Mouse (Mus musculus) left cerebral cortex, adult 2 months (tissue): Measurements from ENCODE around the gene Dnajb13. TPM values are rescaled to one million over a fixed set of nuclear protein-coding genes. Genes with fewer than 3 reads are reported as not detected.
A peak's percentile ranks its signal among the peaks of the same experiment; 100 is the strongest.

Experiments
- DNase-seq, 2 experiments: peaks; one replicate each; pipeline ENCODE4 v3.0.0; 2021 to 2022; ENCODE audit warnings: low spot score in 2 of 2, mixed read lengths in 1 of 2; ENCODE audit errors: extremely low spot score in 1 of 2
- H3K27ac ChIP-seq: fragments of 200-600 bp; 2 replicates; pipeline ENCODE4 v1.8.1; 2022
- H3K4me3 ChIP-seq: fragments of 200-600 bp; 2 replicates; pipeline ENCODE4 v1.8.1; 2022
- CTCF ChIP-seq: fragments of 200-600 bp; IDR thresholded peaks from 2 replicates; pipeline ENCODE4 v1.8.1; 2022; ENCODE audit warnings: antibody characterized with exemption, mild to moderate bottlenecking, moderate library complexity
- intact Hi-C: fragments of 180-260 bp; cut with DNase I; formaldehyde crosslinking; loops from one replicate; pipeline ENCODE4 v1.15.1; 2025
- total RNA-seq, 2 experiments: library from RNA; stranded (reverse); gene quantifications; 2 replicates each; pipeline ENCODE4 v1.2.3; 2021

The Dnajb13 gene
- total RNA-seq, 2 experiments from 2014 or later, result 0.28 to 0.50 TPM

DNA sequence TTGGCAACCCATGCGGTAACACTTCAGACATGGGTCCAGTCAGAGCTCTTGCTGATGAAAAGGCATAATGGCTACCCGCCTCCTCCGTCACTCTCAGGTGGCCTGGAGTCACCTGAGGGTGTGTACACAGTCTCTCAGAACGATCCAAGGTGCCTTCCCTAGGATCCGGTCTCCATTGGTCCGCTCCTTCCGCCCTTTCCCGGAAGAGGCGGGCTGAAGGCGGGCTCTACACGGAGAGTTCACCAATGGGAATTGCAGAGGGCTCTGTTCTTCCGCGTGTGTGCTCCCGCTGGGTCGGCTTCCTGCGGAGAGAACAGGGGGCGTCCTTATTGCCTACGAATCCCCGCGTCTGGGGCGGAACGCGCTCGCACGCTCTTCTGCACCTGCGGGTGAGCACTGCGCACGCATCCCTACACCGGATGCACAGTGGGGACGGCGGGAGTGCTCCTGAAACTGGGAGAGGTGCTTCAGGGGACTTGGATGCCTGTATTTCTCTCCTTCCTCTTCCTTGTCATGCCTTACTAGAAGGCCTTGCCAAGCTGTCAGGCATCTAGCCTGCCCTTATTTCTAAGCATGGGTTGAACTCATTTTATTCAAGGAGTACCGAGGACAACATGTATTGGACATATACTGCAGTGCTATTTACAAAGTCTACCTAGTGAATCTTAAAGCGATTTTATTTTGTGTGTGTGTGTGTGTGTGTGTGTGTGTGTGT lies 22.2 kb upstream of the Dnajb13 start, which contains the start of gene Coa4:
TSS of gene Coa4 (plus strand) at position 268 of the 715 bp plus-strand sequence.
- intact Hi-C loops, result loop anchor here (5.0 kb wide), 2 partner anchors 45 to 70 kb away; partner anchors contain the start of genes Mrpl48 and Rab6a
- H3K4me3 ChIP-seq, result peak within 1 kb of the TSS; percentile 90
- peak; percentile 82 to 90 for DNase-seq
- TF ChIP-seq CTCF, result no peak
- H3K27ac ChIP-seq, result peak within 1 kb of the TSS; percentile 90

DNA sequence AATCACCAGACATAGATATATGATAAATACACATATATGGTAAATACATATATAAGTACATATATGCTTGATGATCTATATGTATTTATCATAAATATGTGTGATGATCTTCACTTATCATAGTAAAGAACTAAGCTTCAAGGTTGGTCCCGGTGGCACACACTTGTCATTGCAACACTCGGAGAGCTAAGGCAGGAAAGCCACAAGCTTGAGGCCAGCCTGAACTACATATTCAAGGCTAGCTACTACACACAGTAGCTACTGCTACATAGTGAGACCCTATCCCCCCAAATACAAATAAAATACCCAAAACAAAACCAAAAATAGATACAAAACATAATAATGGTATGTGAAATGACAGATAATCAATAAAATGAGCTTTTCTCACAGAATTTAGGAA lies 21.1 kb upstream of the Dnajb13 start:
- intact Hi-C loops, result loop anchor here (5.0 kb wide), 2 partner anchors 46 to 71 kb away; partner anchors contain the start of genes Mrpl48 and Rab6a
- H3K4me3 ChIP-seq, result no peak overlapping the region
- DNase-seq, result no peak
- no peak for TF ChIP-seq CTCF
- no peak overlapping the region for H3K27ac ChIP-seq

DNA sequence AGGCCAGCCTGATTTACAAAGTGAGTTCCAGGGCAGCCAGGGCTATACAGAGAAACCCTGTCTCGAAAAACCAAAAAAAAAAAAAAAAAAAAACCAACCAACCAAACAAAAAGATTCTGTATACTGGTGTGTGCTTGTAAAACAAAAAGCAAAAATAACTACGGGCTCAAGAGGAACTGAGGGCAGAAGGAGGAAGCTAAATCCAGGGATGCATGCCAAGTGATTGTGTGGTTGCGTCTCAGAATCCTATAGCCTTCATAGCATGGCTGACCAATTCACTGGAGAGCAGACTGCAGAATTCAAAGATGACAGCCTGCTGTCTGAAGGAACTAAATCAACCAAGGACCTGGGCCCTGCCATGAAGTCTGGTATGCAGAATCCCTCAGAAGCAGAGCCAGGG lies 19.5 kb upstream of the Dnajb13 start:
- Histone ChIP-seq H3K4me3 (no peak overlapping the region), H3K27ac (no peak overlapping the region)
- TF ChIP-seq CTCF, result no peak
- DNase-seq, result no peak
- intact Hi-C loops, result no loop called here

DNA sequence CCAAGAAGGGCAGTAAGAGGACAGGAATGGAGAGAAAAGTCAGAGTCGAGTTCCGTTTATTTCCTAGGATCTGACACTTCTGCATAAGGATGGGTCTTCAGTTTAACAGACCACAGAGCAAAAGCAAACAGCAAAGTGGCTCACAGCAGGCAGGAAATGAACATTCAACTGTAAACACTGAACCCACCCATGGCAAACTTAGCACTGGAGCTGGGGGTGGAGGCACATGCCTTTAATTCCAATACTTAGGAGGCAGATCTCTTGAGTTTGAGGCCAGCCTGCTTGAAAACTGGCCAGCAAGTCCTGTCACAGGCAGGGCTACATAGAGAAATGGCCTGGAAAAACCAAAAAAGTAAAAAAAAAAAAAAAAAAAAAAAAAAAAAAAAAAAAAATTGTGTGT lies 18.7 kb upstream of the Dnajb13 start:
- intact Hi-C loops, result no loop called here
- no peak overlapping the region for H3K27ac ChIP-seq
- no peak overlapping the region for H3K4me3 ChIP-seq
- no peak for TF ChIP-seq CTCF
- DNase-seq, result no peak

DNA sequence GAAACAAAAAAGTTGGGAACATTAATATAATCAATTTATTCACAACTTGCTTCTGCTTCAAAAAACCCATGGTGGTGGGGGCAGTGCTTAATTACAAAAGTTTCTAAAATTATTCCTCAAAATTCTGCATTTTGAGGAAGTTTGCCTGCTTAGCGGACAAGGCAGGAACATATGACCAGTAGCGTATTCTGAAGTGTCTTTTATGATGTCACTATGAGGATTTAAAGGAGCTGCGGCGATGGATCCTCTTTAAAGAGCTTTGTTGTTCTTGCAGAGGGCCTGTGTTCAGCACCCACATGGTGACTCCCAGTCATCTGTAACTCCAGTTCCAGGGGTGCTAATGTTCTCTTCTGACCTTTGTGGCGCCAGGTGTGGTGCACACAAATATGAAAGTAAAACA lies 16.0 kb upstream of the Dnajb13 start:
- Histone ChIP-seq H3K27ac (no peak overlapping the region), H3K4me3 (no peak overlapping the region)
- intact Hi-C loops, result no loop called here
- no peak for DNase-seq
- no peak for TF ChIP-seq CTCF

DNA sequence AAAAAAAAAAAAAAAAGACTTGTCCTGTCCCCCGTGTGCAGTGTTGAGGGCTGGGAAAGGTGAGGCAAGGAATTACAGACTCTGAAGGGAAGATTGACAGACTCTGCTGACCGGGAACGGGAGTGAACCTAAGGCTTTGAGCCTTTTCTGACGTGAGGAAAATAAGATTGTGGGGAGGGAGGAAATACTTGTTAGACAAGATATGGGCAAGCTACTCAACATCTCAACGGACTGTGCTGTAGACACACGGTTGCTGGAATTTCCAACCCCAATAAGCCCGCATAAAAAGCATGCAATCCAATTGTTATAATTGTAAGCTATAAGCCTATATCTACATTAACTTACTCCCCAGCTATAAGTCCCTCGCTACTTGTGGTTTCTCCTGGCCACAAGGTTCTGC lies 9.9 kb upstream of the Dnajb13 start:
- no peak for TF ChIP-seq CTCF
- Histone ChIP-seq H3K4me3 (no peak overlapping the region), H3K27ac (no peak overlapping the region)
- intact Hi-C loops, result no loop called here
- DNase-seq, result no peak

DNA sequence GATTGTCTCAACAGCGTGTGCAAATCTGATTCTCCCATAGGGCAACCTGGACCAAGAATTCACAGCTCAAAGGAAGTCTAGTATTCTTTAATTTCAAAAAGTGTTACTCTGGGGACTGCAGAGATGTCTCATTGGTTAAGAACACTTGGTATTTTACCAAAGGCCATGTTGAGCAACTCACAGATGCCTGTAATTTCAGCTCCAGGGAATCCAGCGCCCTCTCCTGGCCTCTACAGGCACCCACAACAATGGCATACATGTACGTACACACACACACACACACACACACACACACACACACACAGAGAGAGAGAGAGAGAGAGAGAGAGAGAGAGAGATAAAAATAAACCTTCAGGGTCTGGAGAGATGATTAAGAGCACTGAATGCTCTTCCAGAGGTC lies 7.5 kb upstream of the Dnajb13 start:
- no peak overlapping the region for H3K27ac ChIP-seq
- no peak overlapping the region for H3K4me3 ChIP-seq
- no peak for TF ChIP-seq CTCF
- DNase-seq, result no peak
- intact Hi-C loops, result no loop called here

DNA sequence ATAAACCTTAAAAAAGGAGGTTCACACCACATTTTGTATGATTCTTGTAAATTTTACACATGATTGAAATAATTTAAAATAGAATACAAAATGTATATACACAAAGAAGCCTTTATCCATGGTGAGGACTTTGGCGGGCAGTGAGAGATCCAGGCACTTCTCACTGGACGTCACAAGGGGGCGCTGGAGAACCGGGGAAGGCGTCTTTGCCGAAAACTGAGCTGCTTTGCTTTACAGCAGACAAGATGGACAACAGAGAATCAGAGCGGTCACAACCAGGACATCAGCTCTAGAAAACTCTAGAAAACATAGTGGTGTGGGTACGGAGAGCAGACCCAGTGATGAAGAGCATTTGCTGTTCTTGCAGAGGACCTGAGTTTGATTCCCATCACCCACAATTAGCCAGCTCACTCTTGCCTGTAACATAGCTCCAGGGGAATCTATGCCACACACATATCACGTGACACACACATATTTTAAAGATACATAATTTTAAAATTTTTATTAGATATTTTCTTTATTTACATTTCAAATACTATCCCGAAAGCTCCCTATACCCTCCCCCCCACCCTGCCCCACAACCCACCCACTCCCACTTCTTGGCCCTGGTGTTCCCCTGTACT lies 6.0 kb upstream of the Dnajb13 start:
- peak; percentile 64 to 87 for DNase-seq
- TF ChIP-seq CTCF, result peak; percentile 98
- intact Hi-C loops, result loop anchor here (1.0 to 2.0 kb wide), 3 partner anchors 116 to 344 kb away; no protein-coding TSS in a partner anchor
- no peak overlapping the region for H3K27ac ChIP-seq
- no peak overlapping the region for H3K4me3 ChIP-seq

DNA sequence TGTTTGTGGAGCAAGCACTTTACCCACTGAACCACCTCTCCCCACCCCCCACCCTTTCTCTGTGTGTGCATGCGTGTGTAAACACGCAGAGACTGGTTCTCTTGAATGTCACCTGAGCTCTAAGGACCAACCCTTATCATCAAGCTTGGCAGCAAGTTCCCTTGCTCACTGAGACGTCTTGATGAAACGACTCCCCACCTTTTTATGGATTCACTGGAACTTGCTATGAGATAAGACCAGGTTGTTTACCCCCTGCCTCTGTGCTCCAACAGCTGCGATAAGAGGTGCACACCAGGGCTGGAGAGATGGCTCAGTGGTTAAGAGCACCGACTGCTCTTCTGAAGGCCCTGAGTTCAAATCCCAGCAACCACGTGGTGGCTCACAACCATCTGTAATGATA lies 5.4 kb upstream of the Dnajb13 start:
- Histone ChIP-seq H3K4me3 (no peak overlapping the region), H3K27ac (no peak overlapping the region)
- no peak for DNase-seq
- intact Hi-C loops, result loop anchor here (1.0 to 2.0 kb wide), 3 partner anchors 117 to 344 kb away; no protein-coding TSS in a partner anchor
- no peak for TF ChIP-seq CTCF

DNA sequence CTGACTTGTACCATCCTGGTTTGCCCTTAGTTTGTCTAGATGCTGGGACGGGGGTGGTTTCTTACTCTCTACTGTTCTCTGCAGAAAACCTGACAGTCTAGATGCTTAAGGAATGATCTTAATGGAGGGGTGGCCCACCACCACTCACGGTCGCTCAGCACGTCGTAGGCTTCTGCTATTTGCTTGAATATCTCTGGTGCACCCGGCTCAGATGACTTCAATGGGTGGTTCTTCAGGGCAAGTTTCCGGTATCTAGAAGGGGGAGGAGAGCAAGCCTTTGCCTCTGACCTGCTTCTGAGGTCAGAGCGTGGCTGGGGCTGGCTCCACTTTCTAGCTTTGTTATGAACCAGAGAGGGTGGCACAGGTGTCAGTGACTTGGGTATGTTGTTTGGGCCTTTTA lies 3.2 kb downstream of the Dnajb13 start:
- TF ChIP-seq CTCF, result no peak
- H3K27ac ChIP-seq, result no peak overlapping the region
- intact Hi-C loops, result no loop called here
- H3K4me3 ChIP-seq, result no peak overlapping the region
- DNase-seq, result no peak

DNA sequence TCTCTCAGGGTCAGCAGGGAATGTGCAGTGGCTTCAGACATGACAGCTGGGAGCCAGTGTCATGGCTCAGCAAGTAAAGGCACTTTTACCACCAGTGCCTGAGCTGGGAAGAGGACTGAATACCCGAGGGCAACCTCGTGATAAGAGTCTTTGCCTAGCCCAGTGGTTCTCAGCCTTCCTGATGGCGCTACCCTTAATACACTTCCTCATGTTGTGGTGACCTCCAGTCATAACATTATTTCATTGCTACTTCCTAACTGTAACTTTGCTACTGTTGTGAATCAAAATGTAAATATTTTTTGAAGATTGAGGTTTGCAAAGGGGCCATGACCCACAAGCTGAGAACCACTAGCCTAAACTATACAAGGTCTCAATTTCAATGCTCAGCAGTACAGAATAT lies 6.1 kb downstream of the Dnajb13 start:
- intact Hi-C loops, result no loop called here
- no peak for DNase-seq
- no peak for TF ChIP-seq CTCF
- Histone ChIP-seq H3K27ac (no peak overlapping the region), H3K4me3 (no peak overlapping the region)

DNA sequence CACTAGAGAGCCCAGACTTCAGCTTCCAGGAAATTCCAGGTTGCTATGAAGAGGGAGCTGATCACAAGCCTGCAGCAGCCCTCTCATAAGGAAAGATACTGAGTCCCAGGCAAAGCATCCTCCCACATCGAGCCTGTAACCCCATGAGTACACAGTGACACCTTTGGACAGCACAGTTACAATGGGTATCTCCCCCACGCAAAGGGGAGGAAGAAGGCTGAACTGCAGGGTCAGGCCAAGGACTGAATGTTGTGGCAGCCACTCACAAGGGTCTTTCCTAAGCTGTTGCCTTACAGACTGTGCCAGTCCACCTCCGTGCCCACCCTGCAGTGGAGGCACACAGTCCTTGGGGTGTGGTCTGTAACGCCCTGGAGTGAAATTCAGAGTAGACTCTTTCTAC lies 8.3 kb downstream of the Dnajb13 start:
- Histone ChIP-seq H3K27ac (no peak overlapping the region), H3K4me3 (no peak overlapping the region)
- DNase-seq, result no peak
- no peak for TF ChIP-seq CTCF
- intact Hi-C loops, result no loop called here
